Mouse (Mus musculus): ENCODE data around the gene Trim47.

Gene Trim47

GRCm38 (mm10) chr11:116075539-116076265, 51.3 kb downstream of the Trim47 start:
- in situ Hi-C loops (cut with MboI; ENCODE audit: unreplicated experiment in 2 of 2), result no loop called here

DNA sequence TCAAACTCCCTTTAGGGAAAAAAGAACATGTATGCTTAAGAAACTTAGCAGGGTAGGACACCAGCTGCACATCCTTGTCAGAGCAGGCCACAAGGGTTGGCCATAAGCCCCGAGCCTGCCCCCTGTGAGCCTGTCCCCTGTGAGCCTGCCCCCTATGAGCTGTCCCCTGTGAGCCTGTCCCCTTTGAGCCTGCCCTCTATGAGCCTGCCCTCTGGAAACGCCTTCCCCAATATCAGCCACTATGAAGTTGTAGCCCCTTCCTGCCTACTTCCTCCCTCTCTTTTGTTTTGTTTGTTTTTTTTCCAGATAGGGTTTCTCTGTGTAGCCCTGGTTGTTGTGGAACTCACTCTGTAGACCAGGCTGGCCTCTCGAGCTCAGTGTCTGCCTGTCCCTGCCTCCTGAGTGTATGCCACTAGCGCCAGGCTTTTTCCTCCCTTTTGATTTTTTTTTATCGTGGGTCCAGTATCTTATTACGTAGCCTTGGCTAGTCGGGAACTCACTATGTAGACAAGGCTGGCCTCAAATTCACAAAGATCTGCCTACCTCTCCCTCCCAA, 52.5 kb downstream of the Trim47 start:
- in situ Hi-C loops (cut with MboI; ENCODE audit: unreplicated experiment in 2 of 2), result loop anchor here (5.0 kb wide), 1 partner anchor 42 kb away; the partner anchor contains the start of gene Unk (in 2 of the 2)

DNA sequence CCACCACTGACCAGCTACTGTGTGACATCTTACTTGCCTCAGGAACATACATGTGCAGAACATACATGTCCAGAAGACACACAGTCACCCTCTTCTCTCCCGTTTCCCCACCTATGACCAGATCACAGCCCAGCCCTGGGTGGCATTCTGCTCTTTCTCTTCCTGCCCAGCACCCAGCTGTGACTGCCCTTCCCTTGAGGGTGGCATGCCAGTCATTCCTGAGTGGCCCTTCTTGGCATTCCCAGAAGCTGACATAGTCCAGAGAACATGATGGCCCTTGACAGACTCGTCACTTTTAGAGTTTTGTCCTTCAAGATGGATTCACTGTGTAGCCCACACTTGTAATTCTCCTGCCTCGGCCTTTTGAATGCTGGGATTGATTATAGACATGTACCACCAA, 54.4 kb downstream of the Trim47 start:
- in situ Hi-C loops (cut with MboI; ENCODE audit: unreplicated experiment in 2 of 2), result loop anchor here (5.0 kb wide), 1 partner anchor 40 kb away; the partner anchor contains the start of gene Unk (in 2 of the 2)

DNA sequence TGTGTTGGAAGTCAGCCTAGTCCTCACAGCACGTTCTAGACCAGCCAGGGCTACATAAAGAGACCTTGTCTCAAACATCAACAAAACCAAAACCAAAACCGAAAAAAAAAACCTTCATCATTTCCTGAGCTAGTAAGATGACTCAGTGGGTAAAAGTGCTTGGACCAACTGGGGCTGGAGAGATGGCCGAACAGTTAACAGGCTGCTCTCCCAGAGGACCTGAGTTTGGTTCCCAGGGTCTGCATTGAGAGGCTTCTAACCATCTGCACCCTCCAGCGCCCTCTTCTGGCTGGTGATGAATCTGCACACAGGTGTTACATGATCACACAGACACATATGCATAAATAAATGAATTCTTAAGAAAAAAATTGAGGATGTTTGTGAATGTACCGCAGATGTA, 55.5 kb downstream of the Trim47 start:
- in situ Hi-C loops (cut with MboI; ENCODE audit: unreplicated experiment in 2 of 2), result loop anchor here (5.0 kb wide), 1 partner anchor 39 kb away; the partner anchor contains the start of gene Unk (in 2 of the 2)

- in situ Hi-C loops (cut with MboI; ENCODE audit: unreplicated experiment in 2 of 2), result no loop called here
Measured at GRCm38 (mm10) chr11:116065345-116065744, 61.7 kb downstream of the Trim47 start.

DNA sequence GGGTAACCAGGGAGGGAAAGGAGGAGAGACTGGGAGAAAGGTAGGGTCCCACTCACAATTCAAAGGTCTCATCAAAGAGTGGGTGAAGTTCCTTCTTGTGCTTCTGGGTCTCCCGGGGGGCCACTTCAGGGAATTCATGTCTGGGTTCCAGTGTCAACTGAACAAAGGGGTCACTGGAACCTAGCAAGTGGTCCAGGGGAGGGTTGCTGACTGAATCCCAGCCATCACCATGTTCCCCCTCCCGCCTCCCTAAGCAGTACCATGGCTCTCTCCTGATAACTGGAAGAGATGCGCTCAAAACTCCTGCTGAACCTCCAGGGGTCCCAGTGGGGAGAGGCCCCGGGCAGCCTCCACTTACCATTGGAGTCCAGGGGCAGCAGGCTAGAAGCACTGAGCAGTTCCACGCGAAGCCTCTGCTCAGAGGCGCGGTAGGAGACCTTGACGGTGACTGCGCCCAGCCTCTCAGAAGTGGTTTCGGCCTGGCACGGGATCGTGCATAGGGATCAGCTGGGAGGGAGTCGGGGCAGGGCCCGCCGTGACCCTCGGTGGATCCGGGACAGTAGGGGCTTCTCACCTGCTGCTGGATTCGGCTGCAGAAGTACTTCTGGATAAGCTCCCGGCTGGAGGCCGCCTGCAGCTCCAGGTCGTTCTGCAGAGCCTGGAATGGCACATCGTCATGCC, 62.7 kb downstream of the Trim47 start:
- in situ Hi-C loops (cut with MboI; ENCODE audit: unreplicated experiment in 2 of 2), result no loop called here

DNA sequence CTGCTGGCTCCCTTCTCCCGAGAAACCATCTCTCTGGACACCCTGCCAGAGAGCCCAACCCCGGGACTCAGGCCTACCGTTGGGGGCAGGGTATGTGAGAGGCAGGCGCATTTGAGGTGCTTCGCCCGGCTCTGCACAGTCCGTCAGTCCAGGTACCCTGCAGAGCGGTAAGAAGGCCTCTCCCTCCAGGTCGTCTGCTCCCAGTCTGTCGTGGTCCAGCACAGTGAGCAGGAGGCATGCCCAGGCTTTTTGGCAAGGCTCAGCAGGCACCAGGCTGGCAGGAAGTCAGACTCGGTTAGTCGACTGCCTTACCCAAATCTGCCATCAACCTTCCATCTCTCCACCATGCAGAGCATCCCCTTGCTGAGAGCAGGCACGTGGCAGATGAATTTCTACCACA, 63.4 kb downstream of the Trim47 start:
- in situ Hi-C loops (cut with MboI; ENCODE audit: unreplicated experiment in 2 of 2), result no loop called here

DNA sequence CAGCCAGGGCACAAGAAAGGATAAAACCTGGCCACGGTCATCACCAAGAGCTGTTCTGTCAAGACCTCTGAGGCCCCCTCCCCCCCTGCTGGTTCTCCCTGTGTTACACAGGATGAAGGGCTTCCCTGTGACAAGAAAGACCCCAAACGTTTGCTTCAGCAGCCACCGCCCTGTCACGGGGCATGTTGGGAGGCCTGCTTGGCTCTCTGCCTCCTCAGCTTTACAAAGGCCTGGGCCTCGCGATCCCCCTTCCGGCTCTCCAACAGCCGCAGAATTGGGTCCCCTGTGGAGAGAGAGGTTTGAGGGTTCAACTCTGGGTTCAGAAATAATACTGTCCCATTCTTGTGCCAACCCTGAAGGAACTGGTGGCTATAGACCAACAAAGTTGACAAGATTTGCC, 64.5 kb downstream of the Trim47 start:
- in situ Hi-C loops (cut with MboI; ENCODE audit: unreplicated experiment in 2 of 2), result no loop called here

DNA sequence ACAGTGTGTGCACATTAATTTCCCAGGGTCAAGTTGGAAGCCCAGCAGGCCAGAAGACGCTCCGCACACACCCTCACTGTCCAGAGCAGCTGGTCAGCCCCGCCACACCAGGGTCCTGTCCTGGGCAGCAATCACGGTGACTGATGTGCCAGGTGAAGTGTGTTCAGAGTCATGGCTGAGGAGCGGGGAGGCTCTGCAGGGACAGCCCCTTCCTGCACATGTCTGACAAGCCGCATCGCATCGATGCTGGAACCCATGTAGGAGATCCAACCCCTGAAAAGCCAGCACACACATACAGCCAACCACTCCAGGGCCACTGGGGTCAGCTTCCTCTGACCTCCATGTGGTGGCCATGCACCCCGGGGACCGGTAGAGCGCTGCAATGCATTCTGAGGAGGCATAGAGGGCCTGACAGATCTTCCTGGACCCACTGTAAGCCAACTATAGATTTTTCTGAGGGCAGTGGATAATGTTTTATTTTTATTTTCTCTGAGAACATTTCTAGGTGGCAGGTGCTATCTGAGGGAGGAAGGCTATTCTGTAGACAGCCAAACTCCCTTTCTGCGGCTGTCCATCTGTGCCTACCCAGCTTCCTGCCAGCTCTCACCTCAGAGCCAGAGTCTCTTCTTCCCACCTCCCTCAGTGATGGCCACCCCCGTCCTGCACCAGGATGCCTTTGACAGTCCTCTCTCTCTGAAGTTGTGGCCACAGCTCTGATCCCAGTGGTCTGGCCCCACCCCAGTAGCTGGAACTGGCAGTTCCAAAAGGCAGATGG, 65.2 kb downstream of the Trim47 start:
- in situ Hi-C loops (cut with MboI; ENCODE audit: unreplicated experiment in 2 of 2), result no loop called here

GRCm38 (mm10) chr11:116060596-116060995, 66.4 kb downstream of the Trim47 start:
- in situ Hi-C loops (cut with MboI; ENCODE audit: unreplicated experiment in 2 of 2), result no loop called here

DNA sequence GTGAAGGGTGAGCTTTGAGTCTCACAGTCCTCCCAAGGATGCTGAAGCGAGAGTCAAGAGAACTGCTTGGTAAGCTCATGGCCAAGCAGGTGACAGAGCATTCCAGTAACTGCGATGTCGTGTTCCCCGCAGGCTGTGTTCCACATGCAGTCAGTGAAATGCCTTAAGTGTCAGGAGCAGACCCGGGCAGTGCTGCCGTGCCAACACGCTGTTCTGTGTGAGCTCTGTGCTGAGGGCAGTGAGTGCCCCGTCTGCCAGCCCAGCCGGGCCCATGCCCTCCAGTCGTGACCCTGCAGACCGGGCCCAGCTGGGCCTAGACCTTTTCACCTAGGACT, 67.4 kb downstream of the Trim47 start:
- in situ Hi-C loops (cut with MboI; ENCODE audit: unreplicated experiment in 2 of 2), result no loop called here

DNA sequence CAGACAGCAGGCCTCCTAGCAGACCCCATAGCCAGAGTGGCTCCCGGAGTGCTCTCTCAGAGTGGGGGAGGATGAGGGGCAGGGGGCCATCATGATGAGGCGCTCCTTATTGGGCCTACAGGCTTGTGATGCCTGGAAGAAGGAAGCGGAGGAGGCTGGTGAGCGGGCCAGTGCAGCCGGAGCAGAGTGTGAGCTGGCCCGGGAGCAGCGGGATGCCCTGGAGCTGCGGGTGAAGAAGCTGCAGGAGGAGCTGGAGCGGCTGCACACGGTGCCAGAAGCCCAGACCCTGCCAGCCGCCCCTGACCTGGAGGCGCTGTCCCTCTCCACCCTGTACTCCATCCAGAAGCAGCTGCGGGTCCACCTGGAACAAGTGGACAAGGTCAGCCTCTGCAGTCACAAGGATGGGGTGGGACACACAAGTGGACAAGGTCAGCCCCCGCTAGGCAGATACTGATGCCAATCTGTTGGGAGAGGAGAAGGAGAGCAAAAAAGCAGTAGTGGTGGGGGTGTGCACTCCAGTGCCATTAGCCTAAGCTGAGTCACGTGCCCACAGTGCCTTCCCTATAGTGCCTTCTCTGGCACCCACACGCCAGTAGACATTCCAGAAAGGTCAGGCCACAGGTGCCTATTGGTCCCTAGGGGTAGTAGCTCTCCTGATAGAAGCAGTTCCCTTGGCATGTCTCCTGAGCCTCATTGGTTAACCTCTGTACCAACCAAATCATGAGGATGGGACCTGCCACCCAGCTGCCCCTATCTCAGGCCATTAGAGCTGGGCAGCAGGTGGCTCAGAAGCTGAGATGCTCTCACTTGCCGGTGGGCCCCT, 67.9 kb downstream of the Trim47 start:
- in situ Hi-C loops (cut with MboI; ENCODE audit: unreplicated experiment in 2 of 2), result no loop called here

GRCm38 (mm10) chr11:116058022-116058614, 68.9 kb downstream of the Trim47 start:
- in situ Hi-C loops (cut with MboI; ENCODE audit: unreplicated experiment in 2 of 2), result no loop called here

DNA sequence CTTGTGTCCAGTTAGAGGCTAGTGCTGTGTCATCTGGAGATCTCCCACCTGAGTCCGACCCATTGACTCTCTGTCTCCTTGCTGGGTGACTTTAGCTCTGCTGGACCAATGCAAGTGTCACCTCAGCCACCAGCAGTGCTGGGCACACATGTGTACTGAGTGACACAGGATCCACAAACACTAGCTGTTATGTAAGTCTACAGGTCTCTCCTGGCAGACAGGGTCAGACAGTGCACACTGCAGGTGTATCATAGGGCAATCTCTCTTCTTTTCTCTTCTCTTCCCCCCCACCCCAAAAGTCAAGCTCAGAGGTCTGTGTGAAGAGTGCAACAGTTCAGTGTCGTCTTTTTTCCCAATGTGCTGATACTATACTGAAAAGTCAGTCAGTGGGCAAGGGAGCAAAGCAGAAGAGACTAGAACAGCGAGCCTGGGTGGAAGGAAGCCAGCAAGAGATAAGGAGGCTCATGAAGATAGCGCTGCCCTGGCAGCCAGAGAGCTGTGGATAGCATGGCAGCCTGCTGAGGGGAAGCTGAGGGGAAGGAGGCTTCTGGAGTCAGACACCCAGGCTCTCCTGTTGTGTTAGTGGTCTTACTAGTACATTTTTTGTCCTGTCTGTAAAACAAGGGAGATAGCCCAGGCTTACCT, 69.7 kb downstream of the Trim47 start:
- in situ Hi-C loops (cut with MboI; ENCODE audit: unreplicated experiment in 2 of 2), result no loop called here

DNA sequence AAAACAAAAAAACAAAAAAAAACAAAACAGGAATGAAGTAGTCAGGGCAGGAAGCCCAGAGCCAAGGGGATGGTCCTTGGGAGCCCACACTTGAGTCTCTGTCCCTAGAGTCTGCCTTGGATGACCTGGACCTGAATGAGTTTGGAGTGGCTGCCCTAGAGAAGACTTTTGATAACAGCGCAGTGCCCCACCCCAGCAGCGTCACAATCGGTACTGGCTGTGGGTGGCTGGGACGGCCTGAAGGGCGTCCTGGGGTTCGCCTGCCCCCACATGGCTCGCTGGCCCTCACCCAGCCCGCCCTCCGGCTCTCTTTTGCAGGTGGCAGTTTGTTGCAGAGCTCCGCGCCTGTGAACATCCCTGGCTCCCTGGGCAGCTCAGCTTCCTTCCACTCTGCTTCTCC, 71.1 kb downstream of the Trim47 start:
- in situ Hi-C loops (cut with MboI; ENCODE audit: unreplicated experiment in 2 of 2), result no loop called here
